Mouse (Mus musculus): ENCODE results near the gene Chrna1. TPM values are rescaled to one million over a fixed set of nuclear protein-coding genes. Genes with fewer than 3 reads are reported as not detected.

Gene Chrna1
- polyA plus RNA-seq (2014; fragmentation: Nextera tagmentation; extraction: Ambion mirVana), result 0.19 and 0.27 TPM in 2 replicates

GRCm38 (mm10) chr2:73580166-73580565 lies at the start of gene Chrna1:
Gene Chrna1 (minus strand): TSS chr2:73580338.
- no peaks in the 10 kb centered on the region for H3K9me3 ChIP-seq (ENCODE audit: control insufficient read depth, low read length)
- peaks cover 5% of the 10 kb centered on the region; the same call in 1 of the 2 replicates for H3K4me1 ChIP-seq (ENCODE audit: control insufficient read depth, insufficient read depth, low read length)
- 95% methylated on average over 9 of the region's 9 CpGs for WGBS
- H3K27me3 ChIP-seq (ENCODE audit: control insufficient read depth, insufficient read depth, low read length), result no peaks in the 10 kb centered on the region
- H3K4me3 ChIP-seq (ENCODE audit: low read depth, low read length), result no peak within 1 kb of the TSS
- no peaks in the 10 kb centered on the region for H3K36me3 ChIP-seq (ENCODE audit: control insufficient read depth, insufficient read depth, low read length)
- no peak within 1 kb of the TSS for H3K4me2 ChIP-seq (ENCODE audit: low read depth, low read length)
- no peak for ATAC-seq (ENCODE audit: low read depth)
- no peak within 1 kb of the TSS for H3K27ac ChIP-seq (ENCODE audit: low read depth, low read length)
- no peak within 1 kb of the TSS for H3K9ac ChIP-seq (replicated peaks; ENCODE audit: low read depth, low read length)

- 66% methylated on average over 4 of the region's 4 CpGs for WGBS
- Histone ChIP-seq H3K36me3 (ENCODE audit: control insufficient read depth, insufficient read depth, low read length) (peaks cover 24% of the 10 kb centered on the region), H3K9me3 (ENCODE audit: control insufficient read depth, low read length) (no peaks in the 10 kb centered on the region), H3K27me3 (ENCODE audit: control insufficient read depth, insufficient read depth, low read length) (no peaks in the 10 kb centered on the region), H3K4me3 (ENCODE audit: low read depth, low read length) (no peak overlapping the region), H3K4me1 (ENCODE audit: control insufficient read depth, insufficient read depth, low read length) (no peaks in the 10 kb centered on the region), H3K9ac (replicated peaks; ENCODE audit: low read depth, low read length) (no peak overlapping the region), H3K27ac (ENCODE audit: low read depth, low read length) (no peak overlapping the region), H3K4me2 (ENCODE audit: low read depth, low read length) (no peak overlapping the region)
- no peak for ATAC-seq (ENCODE audit: low read depth)
These were observed 38.4 kb upstream of the Chrna1 start for GRCm38 (mm10) chr2:73618486-73619052.

GRCm38 (mm10) chr2:73616434-73617057 lies 36.4 kb upstream of the Chrna1 start:
- peaks cover 28% of the 10 kb centered on the region for H3K36me3 ChIP-seq (ENCODE audit: control insufficient read depth, insufficient read depth, low read length)

GRCm38 (mm10) chr2:73615456-73615855 lies 35.3 kb upstream of the Chrna1 start:
- Histone ChIP-seq H3K4me2 (ENCODE audit: low read depth, low read length) (no peak overlapping the region), H3K9me3 (ENCODE audit: control insufficient read depth, low read length) (no peaks in the 10 kb centered on the region), H3K27me3 (ENCODE audit: control insufficient read depth, insufficient read depth, low read length) (no peaks in the 10 kb centered on the region), H3K4me1 (ENCODE audit: control insufficient read depth, insufficient read depth, low read length) (no peaks in the 10 kb centered on the region), H3K36me3 (ENCODE audit: control insufficient read depth, insufficient read depth, low read length) (peaks cover 32% of the 10 kb centered on the region), H3K27ac (ENCODE audit: low read depth, low read length) (no peak overlapping the region), H3K9ac (replicated peaks; ENCODE audit: low read depth, low read length) (no peak overlapping the region), H3K4me3 (ENCODE audit: low read depth, low read length) (no peak overlapping the region)
- ATAC-seq (ENCODE audit: low read depth), result no peak
- 89% methylated on average over 5 of the region's 5 CpGs for WGBS

More at GRCm38 (mm10) chr2:73616434-73617057, 36.4 kb upstream of the Chrna1 start:
- no peak overlapping the region for H3K9ac ChIP-seq (replicated peaks; ENCODE audit: low read depth, low read length)
- no peak for ATAC-seq (ENCODE audit: low read depth)
- no peaks in the 10 kb centered on the region for H3K27me3 ChIP-seq (ENCODE audit: control insufficient read depth, insufficient read depth, low read length)
- no peak overlapping the region for H3K4me3 ChIP-seq (ENCODE audit: low read depth, low read length)
- H3K4me2 ChIP-seq (ENCODE audit: low read depth, low read length), result no peak overlapping the region
- no peaks in the 10 kb centered on the region for H3K9me3 ChIP-seq (ENCODE audit: control insufficient read depth, low read length)
- no peak overlapping the region for H3K27ac ChIP-seq (ENCODE audit: low read depth, low read length)
- 85% methylated on average over 17 of the region's 17 CpGs for whole genome bisulfite sequencing
- no peaks in the 10 kb centered on the region for H3K4me1 ChIP-seq (ENCODE audit: control insufficient read depth, insufficient read depth, low read length)

DNA sequence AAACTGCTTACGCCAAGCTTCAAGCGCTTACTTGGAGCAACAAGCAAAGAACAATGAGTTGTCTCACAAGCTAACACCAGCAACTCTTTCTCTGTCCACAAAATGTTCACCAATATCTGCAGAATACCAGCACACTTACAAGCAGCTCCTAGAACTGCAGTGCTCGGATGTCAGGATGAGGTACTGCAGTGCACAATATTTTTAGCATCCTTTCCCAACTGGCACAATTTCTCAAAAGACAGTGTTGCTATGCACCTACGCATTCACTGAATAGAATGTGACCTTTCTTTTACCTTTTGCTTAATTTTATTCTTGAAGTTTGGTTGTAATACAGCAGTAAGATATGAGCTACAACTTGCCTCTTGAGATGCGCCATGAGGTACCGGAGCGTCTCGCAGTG lies 34.2 kb upstream of the Chrna1 start:
- no peaks in the 10 kb centered on the region for H3K9me3 ChIP-seq (ENCODE audit: control insufficient read depth, low read length)
- no peaks in the 10 kb centered on the region for H3K4me1 ChIP-seq (ENCODE audit: control insufficient read depth, insufficient read depth, low read length)
- H3K4me3 ChIP-seq (ENCODE audit: low read depth, low read length), result no peak overlapping the region
- H3K36me3 ChIP-seq (ENCODE audit: control insufficient read depth, insufficient read depth, low read length), result peaks cover 35% of the 10 kb centered on the region
- no peak overlapping the region for H3K4me2 ChIP-seq (ENCODE audit: low read depth, low read length)
- no peak for ATAC-seq (ENCODE audit: low read depth)
- no peaks in the 10 kb centered on the region for H3K27me3 ChIP-seq (ENCODE audit: control insufficient read depth, insufficient read depth, low read length)
- no peak overlapping the region for H3K27ac ChIP-seq (ENCODE audit: low read depth, low read length)
- H3K9ac ChIP-seq (replicated peaks; ENCODE audit: low read depth, low read length), result no peak overlapping the region
- 95% methylated on average over 8 of the region's 8 CpGs for WGBS

GRCm38 (mm10) chr2:73612941-73613340 lies 32.8 kb upstream of the Chrna1 start:
- no peak for ATAC-seq (ENCODE audit: low read depth)
- no peaks in the 10 kb centered on the region for H3K9me3 ChIP-seq (ENCODE audit: control insufficient read depth, low read length)
- 95% methylated on average over 7 of the region's 7 CpGs for WGBS
- H3K4me2 ChIP-seq (ENCODE audit: low read depth, low read length), result no peak overlapping the region
- H3K4me1 ChIP-seq (ENCODE audit: control insufficient read depth, insufficient read depth, low read length), result no peaks in the 10 kb centered on the region
- no peak overlapping the region for H3K27ac ChIP-seq (ENCODE audit: low read depth, low read length)
- peaks cover 35% of the 10 kb centered on the region for H3K36me3 ChIP-seq (ENCODE audit: control insufficient read depth, insufficient read depth, low read length)
- H3K4me3 ChIP-seq (ENCODE audit: low read depth, low read length), result no peak overlapping the region
- H3K27me3 ChIP-seq (ENCODE audit: control insufficient read depth, insufficient read depth, low read length), result no peaks in the 10 kb centered on the region
- H3K9ac ChIP-seq (replicated peaks; ENCODE audit: low read depth, low read length), result no peak overlapping the region

GRCm38 (mm10) chr2:73612367-73612914 lies 32.3 kb upstream of the Chrna1 start:
- peaks cover 31% of the 10 kb centered on the region for H3K36me3 ChIP-seq (ENCODE audit: control insufficient read depth, insufficient read depth, low read length)

DNA sequence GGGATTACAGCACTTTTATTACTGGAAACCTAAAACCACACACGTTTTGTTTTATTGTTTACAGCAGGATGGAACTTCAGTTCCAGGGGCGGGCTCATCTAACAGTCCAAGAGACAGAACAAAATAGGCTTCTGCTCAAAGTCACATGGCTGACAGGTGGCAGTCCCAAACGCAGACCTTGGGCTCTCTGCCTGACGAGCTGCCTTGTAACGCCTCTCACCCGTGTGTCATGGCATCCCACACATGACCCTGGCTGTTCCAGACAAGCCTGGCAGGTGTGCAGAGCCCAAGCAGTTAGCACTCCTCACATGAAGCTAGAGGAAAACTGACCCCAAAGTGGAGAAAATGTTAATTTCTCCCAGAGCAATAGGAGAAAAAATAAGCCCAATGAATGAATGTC lies 31.7 kb upstream of the Chrna1 start:
- no peak for ATAC-seq (ENCODE audit: low read depth)
- Histone ChIP-seq H3K4me1 (ENCODE audit: control insufficient read depth, insufficient read depth, low read length) (no peaks in the 10 kb centered on the region), H3K4me3 (ENCODE audit: low read depth, low read length) (no peak overlapping the region), H3K9me3 (ENCODE audit: control insufficient read depth, low read length) (no peaks in the 10 kb centered on the region), H3K4me2 (ENCODE audit: low read depth, low read length) (no peak overlapping the region), H3K27me3 (ENCODE audit: control insufficient read depth, insufficient read depth, low read length) (no peaks in the 10 kb centered on the region), H3K36me3 (ENCODE audit: control insufficient read depth, insufficient read depth, low read length) (peaks cover 27% of the 10 kb centered on the region), H3K9ac (replicated peaks; ENCODE audit: low read depth, low read length) (no peak overlapping the region), H3K27ac (ENCODE audit: low read depth, low read length) (no peak overlapping the region)
- WGBS, result 72% methylated on average over 6 of the region's 6 CpGs

More at GRCm38 (mm10) chr2:73612367-73612914, 32.3 kb upstream of the Chrna1 start:
- no peak overlapping the region for H3K4me2 ChIP-seq (ENCODE audit: low read depth, low read length)
- H3K4me1 ChIP-seq (ENCODE audit: control insufficient read depth, insufficient read depth, low read length), result no peaks in the 10 kb centered on the region
- H3K4me3 ChIP-seq (ENCODE audit: low read depth, low read length), result no peak overlapping the region
- 97% methylated on average over 6 of the region's 6 CpGs for WGBS
- no peak overlapping the region for H3K27ac ChIP-seq (ENCODE audit: low read depth, low read length)
- H3K27me3 ChIP-seq (ENCODE audit: control insufficient read depth, insufficient read depth, low read length), result no peaks in the 10 kb centered on the region
- ATAC-seq (ENCODE audit: low read depth), result no peak
- H3K9me3 ChIP-seq (ENCODE audit: control insufficient read depth, low read length), result no peaks in the 10 kb centered on the region
- H3K9ac ChIP-seq (replicated peaks; ENCODE audit: low read depth, low read length), result no peak overlapping the region

DNA sequence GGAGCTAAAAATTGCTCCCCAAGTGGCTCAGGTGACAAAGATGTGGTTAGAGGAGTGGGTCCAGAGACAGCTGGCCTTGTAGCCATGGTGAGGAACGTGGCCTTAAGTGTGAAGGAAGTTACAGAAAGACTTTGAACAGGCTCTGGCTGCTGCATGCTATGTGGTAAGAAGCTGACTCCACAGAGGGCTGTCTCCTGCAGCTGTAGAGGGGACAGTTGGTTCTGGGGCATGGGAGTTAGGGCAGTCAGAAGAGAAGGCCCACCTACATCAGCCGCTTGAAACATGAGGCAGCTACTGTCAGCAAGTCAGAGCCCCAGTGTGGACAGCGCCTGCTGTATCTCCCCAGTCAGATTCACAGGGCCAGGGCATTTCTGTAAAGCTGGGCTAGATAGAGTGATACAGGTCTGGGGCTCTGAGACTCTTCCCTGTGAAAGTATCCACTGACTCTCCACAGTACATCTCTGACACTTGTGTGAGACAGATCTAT lies 29.6 kb upstream of the Chrna1 start:
- ATAC-seq (ENCODE audit: low read depth), result no peak
- 90% methylated on average over 3 of the region's 3 CpGs for WGBS
- Histone ChIP-seq H3K9me3 (ENCODE audit: control insufficient read depth, low read length) (no peaks in the 10 kb centered on the region), H3K27ac (ENCODE audit: low read depth, low read length) (no peak overlapping the region), H3K36me3 (ENCODE audit: control insufficient read depth, insufficient read depth, low read length) (peaks cover 24% of the 10 kb centered on the region), H3K4me1 (ENCODE audit: control insufficient read depth, insufficient read depth, low read length) (no peaks in the 10 kb centered on the region), H3K4me3 (ENCODE audit: low read depth, low read length) (no peak overlapping the region), H3K27me3 (ENCODE audit: control insufficient read depth, insufficient read depth, low read length) (no peaks in the 10 kb centered on the region), H3K4me2 (ENCODE audit: low read depth, low read length) (no peak overlapping the region), H3K9ac (replicated peaks; ENCODE audit: low read depth, low read length) (no peak overlapping the region)
